Comparison of ENCODE assay signal across 8 mouse cellular contexts in the genomic region with DNA sequence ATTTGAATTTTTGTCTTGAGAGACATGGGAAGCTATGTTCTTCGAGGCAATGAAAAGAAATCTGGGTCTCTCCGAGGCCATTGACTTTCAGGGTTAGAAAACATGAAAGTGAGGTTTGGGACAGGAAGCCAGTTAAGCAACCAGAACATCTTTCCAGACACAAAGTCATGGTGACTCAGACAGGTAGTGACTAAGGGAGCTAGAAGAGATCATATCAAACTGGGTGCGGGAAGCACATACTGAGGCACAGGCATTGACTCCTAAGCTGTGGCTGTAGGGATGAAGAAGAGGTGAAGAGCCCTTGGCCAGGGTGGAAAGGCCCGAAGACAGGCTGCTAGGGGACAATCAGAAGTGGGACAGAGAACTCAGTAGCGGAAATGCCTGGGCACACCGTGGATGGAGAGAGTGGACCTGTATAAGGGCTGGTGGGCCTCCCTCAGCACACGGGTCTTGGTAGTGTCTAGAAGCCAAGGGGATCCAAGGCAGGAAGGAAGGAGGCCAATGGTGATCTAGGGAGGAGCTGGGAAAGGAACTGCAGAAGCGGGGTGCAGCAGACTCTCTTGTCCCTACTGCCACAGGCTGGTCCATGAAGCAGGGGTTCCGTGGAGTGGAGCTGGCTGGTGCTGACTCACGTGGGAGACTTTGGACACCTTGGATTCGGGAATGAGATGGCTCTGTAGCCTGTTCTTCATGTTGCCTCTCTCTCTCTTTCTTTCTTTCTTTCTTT. TPM values are rescaled to one million over a fixed set of nuclear protein-coding genes. Genes with fewer than 3 reads are reported as not detected.
DNase-seq lines count a peak whose midpoint lies in the region; ATAC-seq and TF ChIP-seq lines count a peak whose summit lies in the region.

No protein-coding gene starts in this region.

- H3K36me3 ChIP-seq in ES-Bruce4 (ENCODE audit: control insufficient read depth, insufficient read depth, low read length, poor library complexity, severe bottlenecking) = no peaks in the 10 kb centered on the region
- no peaks in the 10 kb centered on the region; the same call in 1 of the 2 replicates for H3K36me3 ChIP-seq in forebrain, embryonic 15.5 days
- no peaks in the 10 kb centered on the region for H3K36me3 ChIP-seq in liver, embryonic 15.5 days (replicated peaks)

- H3K27me3 ChIP-seq in ES-Bruce4 (ENCODE audit: control insufficient read depth, insufficient read depth, low read length, poor library complexity, severe bottlenecking) = no peaks in the 10 kb centered on the region
- no peaks in the 10 kb centered on the region for H3K27me3 ChIP-seq in forebrain, embryonic 15.5 days
- H3K27me3 ChIP-seq in liver, embryonic 15.5 days = 0 out of 2 replicates have a peak, but pooled peaks cover under 1% of the 10 kb centered on the region

- H3K4me3 ChIP-seq in ES-Bruce4 (ENCODE audit: low read depth, low read length) = peak overlapping the region; percentile 67
- H3K4me3 ChIP-seq in forebrain, embryonic 15.5 days = peak overlapping the region; percentile 93
- peak overlapping the region; percentile 80 for H3K4me3 ChIP-seq in liver, embryonic 15.5 days (replicated peaks)

- peaks cover 6% of the 10 kb centered on the region for H3K4me1 ChIP-seq in ES-Bruce4 (ENCODE audit: control insufficient read depth, insufficient read depth, low read length)
- peaks cover 42% of the 10 kb centered on the region for H3K4me1 ChIP-seq in forebrain, embryonic 15.5 days
- peaks cover 34% of the 10 kb centered on the region for H3K4me1 ChIP-seq in liver, embryonic 15.5 days (replicated peaks)

- no peak for ATAC-seq in forebrain, embryonic 15.5 days (replicated peaks)
- no peak for ATAC-seq in liver, embryonic 15.5 days (ENCODE audit: insufficient read depth)

- peak; percentile 90 for DNase-seq in heart, adult 11 months
- no peak for DNase-seq in heart, adult 8-10 months (ENCODE audit: low spot score)
- DNase-seq in testis, postnatal 10 days (ENCODE audit: low spot score) = peak; percentile 40
- no peak for DNase-seq in kidney, adult 8-10 months
- no peak for DNase-seq in ovary, postnatal 14 days (ENCODE audit: low spot score)

- TF ChIP-seq CTCF in ES-Bruce4 (IDR thresholded peaks at IDR 0.05; ENCODE audit: low read depth, low read length) = no peak

- H3K4me2 ChIP-seq in forebrain, embryonic 15.5 days (replicated peaks) = peak overlapping the region; percentile 80
- peak overlapping the region; percentile 86 for H3K4me2 ChIP-seq in liver, embryonic 15.5 days

- no peak for TF ChIP-seq POLR2A in ES-Bruce4 (IDR thresholded peaks at IDR 0.05; ENCODE audit: insufficient read depth, low read length)

- 84% methylated on average over 11 of the region's 11 CpGs for WGBS in forebrain, embryonic 15.5 days
- WGBS in liver, embryonic 15.5 days (ENCODE audit: insufficient replicate concordance) = 62% methylated on average over 11 of the region's 11 CpGs

- H3K9ac ChIP-seq in ES-Bruce4 (ENCODE audit: low read depth, poor library complexity, severe bottlenecking) = peak overlapping the region; percentile 68
- H3K9ac ChIP-seq in forebrain, embryonic 15.5 days (replicated peaks) = peak overlapping the region; percentile 96
- H3K9ac ChIP-seq in liver, embryonic 15.5 days = peak overlapping the region; percentile 73; the same call in 1 of the 2 replicates

- no peaks in the 10 kb centered on the region for H3K9me3 ChIP-seq in ES-Bruce4 (replicated peaks; ENCODE audit: control insufficient read depth, insufficient read depth, low read length, poor library complexity, severe bottlenecking)
- H3K9me3 ChIP-seq in forebrain, embryonic 15.5 days = no peaks in the 10 kb centered on the region
- H3K9me3 ChIP-seq in liver, embryonic 15.5 days (replicated peaks) = no peaks in the 10 kb centered on the region

- TF ChIP-seq EP300 in ES-Bruce4 (IDR thresholded peaks at IDR 0.05; ENCODE audit: insufficient read depth, low read depth, low read length) = 0 out of 2 replicates have a peak, but pooled peaks have one; percentile 67

- peak overlapping the region; percentile 89 for H3K27ac ChIP-seq in ES-Bruce4 (ENCODE audit: insufficient read depth, low read length)
- peak overlapping the region; percentile 94 for H3K27ac ChIP-seq in forebrain, embryonic 15.5 days (replicated peaks)
- no peak overlapping the region for H3K27ac ChIP-seq in liver, embryonic 15.5 days (replicated peaks)

RNA-seq across cellular contexts. Expression of a gene that starts 3.7 kb away (rescaled TPM):
- total RNA-seq in heart, adult 8-10 months (2022) = 10 to 100 TPM; 48.1 to 54.0 (median 50.2) TPM
- polyA plus RNA-seq in ES-Bruce4 (2011; ENCODE audit: insufficient read depth, insufficient read length, low read depth, missing spikeins) = 49.1 and 56.7 TPM in 2 replicates
- 184 and 201 TPM in 2 replicates for polyA plus RNA-seq in forebrain, embryonic 15.5 days (2015; fragmentation: Nextera tagmentation; extraction: Ambion mirVana)
- 8.0 and 9.9 TPM in 2 replicates for polyA plus RNA-seq in liver, embryonic 15.5 days (2015; fragmentation: Nextera tagmentation; extraction: Ambion mirVana)

RNA-seq across cellular contexts. Expression of a gene that starts 7.5 kb away (rescaled TPM):
- 1 to 10 TPM in 3 of 4 experiments, under 1 TPM in 1; 0.37 to 4.2 (median 1.5) TPM for total RNA-seq in heart, adult 8-10 months (2022)
- polyA plus RNA-seq in ES-Bruce4 (2011; ENCODE audit: insufficient read depth, insufficient read length, low read depth, missing spikeins) = 42.8 and 48.6 TPM in 2 replicates
- polyA plus RNA-seq in forebrain, embryonic 15.5 days (2015; fragmentation: Nextera tagmentation; extraction: Ambion mirVana) = 6,946 and 7,065 TPM in 2 replicates
- polyA plus RNA-seq in liver, embryonic 15.5 days (2015; fragmentation: Nextera tagmentation; extraction: Ambion mirVana) = 15.5 and 17.1 TPM in 2 replicates

Comparison
In these comparisons a context has a peak if more than half of its experiments do, and no peak if none do; other contexts are left out.
1. DNase-seq: peak in heart, adult 11 months (single experiment) and testis, postnatal 10 days (single experiment); none in heart, adult 8-10 months (single experiment), kidney, adult 8-10 months (0 of 2) and ovary, postnatal 14 days (single experiment).
2. RNA of a gene that starts 7.5 kb away (polyA plus RNA-seq): 6,946 to 7,065 TPM in forebrain, embryonic 15.5 days; 42.8 to 48.6 TPM in ES-Bruce4 and 15.5 to 17.1 TPM in liver, embryonic 15.5 days; every median in the first group is over 100 times any median in the second.
3. Peak in every context shown above with its lines, with median percentiles within 50 percentile points of each other: H3K4me3 ChIP-seq and H3K9ac ChIP-seq.